Mouse (Mus musculus) thymus, adult 2 months (tissue): ENCODE measurements around the gene Rabep2.

Experiments
- CTCF ChIP-seq: fragments of 200-500 bp; IDR thresholded peaks from 2 replicates; pipeline ENCODE4 v1.5.1; 2012; ENCODE audit warnings: mild to moderate bottlenecking, control low read depth, low read length, moderate library complexity, borderline replicate concordance; ENCODE audit not compliant: control insufficient read depth, poor library complexity, insufficient read depth; ENCODE audit errors: extremely low read depth
- POLR2A ChIP-seq: fragments of 200-500 bp; IDR thresholded peaks from 2 replicates; pipeline ENCODE4 v1.6.1; 2012; ENCODE audit warnings: mild to moderate bottlenecking, low read length, control low read depth, moderate library complexity; ENCODE audit not compliant: control insufficient read depth, poor library complexity, insufficient read depth; ENCODE audit errors: extremely low read depth

DNA sequence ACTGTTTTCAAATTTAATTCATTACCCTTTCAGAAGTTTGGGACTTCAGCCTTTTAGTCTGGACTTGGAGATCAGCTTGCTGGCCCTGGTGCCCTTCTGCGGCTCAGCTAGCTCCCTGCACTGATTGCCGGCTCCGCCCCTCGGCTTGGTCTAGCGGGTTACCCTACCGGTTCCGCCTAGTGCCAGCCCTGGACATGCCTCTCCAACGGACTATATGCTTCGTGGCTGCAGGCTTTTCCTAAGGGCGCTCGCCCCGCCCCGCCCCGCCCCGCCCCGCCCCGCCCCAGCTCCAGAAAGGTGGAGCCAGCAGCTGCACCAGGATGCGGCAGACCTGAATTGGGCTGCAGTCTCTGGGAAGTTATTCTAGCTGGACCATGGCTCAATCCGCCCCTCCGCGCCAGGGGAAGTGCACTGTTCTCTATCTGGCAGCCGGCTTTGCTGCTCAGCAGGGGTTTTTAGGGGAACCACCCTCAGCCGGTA lies 53.9 kb downstream of the Rabep2 start:
- TF ChIP-seq POLR2A (no peak), CTCF (no peak)
